Mouse (Mus musculus): ENCODE measurements around the gene Polr3g.
"Not testable (repeated sequence)": the region's sequence is repeated elsewhere in the genome, so short reads cannot be mapped to it uniquely, and the experiment has no call there.

Polr3g gene

DNA sequence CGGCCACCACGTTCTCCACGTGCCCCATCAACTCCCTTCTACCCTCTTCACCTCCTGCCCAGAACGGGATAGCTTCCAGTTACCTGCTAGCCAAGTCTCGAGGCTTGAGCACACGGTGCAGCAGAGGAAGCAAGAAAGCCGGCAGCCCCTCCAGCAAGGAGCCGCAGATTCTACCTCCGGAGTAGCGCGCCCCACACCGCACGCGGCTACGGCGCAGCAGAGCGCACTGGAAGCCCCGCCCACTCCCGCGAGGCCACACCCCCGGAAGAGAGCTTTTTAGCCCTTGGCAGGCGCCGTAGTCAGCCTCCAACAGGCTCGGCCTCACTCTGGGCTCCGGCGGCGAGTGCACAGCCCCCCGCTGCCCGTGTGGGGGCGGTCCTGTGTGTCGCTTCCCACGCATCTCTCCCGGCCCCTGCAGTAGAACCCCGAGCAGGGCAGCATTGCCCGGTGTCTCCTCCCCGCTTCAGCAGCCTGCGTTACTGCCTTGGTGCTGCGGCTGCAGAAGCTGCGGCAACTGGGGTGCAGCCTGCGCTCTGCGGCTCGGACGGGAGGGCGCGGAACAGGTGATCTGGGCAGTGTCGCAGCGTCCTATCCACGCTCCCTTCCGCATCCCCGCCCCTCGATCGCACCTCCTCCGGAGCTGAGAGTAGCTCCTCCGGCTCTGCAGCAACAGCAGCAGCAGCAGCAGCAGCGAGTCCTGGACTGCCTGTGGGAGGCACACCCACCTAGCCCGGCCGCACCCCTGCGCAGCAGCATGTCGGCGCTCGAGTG lies at the start of gene Polr3g, which contains the start of gene Mblac2:
Gene Polr3g, minus strand, starts transcription at position 239 of the 771 bp plus-strand sequence.
Gene Mblac2, plus strand, starts transcription at position 567 of the 771 bp plus-strand sequence.
- in situ Hi-C loops (cut with MboI, MseI): no loop called here

DNA sequence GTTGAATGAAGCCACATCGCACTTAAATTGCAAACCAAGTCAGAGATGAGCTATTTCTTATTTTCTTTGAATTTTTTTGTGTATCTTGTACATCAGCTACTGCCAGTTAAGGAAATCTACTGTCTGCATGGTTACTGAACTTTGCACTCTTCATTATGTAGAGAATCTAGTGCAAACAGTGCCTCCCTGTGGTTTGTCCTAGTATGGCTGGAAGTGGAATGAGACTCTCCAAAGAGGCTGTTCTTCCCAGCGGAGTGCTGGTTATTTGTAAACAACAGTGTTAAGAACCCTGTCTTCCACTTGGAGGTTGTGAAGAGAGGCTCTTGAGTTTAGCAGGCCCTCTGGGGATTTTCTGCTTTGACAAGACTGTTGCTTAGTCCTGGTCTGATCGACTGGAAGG lies 49.6 kb upstream of the Polr3g start:
- in situ Hi-C loops (cut with MboI, MseI): loop anchor here (5.0 kb wide), 1 partner anchor 323 kb away; no protein-coding TSS in a partner anchor

DNA sequence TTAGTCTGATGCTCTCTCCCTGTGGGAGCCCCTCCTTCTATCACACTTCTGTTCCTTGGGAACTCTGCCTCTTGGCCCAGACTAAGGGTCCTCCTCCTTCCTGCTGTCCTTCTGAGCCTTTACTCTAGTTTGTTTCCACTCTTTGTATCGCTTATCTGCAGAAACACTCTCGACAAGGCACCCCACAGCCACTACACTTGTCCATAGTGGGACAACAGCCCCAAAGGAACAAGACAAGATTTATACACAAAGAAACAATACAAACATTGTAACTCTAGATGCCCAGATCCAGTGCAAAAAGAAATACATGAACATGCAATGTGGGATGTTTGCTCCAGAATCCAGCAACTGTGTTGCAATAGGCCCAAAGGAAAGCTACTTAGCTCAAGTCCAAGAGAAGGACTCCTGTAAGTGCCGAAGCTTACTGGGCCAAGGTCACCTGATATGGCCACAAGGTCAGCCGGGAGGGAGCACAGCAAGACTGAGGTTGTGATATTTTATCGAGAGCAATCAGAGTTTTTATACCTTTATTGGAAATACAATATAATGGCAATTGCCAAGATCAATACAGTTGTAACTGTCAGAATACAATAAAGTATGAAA lies 46.3 kb upstream of the Polr3g start:
- in situ Hi-C loops (cut with MboI, MseI): no loop called here

DNA sequence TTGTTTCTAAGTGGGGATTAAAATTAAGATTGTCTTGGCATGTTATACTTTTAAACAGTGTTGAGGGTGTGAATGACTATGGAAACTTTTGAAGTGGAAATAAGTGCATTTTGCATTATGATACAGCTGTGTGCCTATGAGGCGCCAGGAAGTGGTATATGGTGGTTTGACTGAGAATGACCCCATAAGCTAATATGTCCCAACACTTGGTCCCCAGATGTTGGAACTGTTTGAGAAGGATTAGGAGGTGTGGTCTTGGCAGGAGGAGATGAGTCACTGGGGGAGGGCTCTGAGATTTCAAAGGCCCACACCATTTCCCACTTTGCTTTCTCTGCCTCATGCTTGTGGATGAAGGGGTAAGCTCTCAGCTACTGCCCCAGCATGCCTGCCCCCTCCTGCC lies 44.5 kb upstream of the Polr3g start:
- in situ Hi-C loops (cut with MboI, MseI): no loop called here

DNA sequence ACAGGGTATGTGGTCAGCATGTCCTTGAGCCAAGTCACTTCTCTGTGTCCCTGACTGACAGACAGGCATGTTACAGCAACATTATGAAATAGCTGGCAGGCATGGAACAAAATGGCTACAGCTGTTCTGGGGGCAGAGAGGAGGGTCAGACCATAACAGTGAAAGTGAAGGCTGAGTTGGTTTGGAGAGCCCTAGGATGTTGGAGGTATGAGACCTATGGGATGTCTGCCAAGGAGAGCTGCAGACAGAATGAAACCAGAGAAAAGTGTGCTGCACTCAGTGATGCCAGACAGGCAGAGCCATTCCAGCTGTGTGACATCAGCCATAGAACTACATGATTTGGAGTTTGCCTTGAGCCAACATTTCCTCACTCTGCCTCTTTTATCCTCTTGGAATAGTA lies 44.1 kb upstream of the Polr3g start:
- in situ Hi-C loops (cut with MboI, MseI): no loop called here

DNA sequence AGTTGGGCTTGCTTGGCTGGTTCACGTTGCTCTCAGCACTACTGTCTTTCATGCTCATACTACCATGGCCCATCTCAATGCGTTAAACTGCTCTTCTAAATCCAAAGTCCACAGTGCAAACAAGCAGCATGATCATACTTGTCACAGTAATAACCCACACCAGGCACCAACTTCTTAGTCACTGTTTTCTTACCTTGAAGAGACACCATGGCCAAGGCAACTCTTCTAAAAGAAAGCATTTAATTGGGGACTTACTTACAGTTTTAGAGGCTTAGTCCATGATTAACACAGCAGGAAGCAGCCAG lies 33.2 kb upstream of the Polr3g start:
- in situ Hi-C loops (cut with MboI, MseI): no loop called here

DNA sequence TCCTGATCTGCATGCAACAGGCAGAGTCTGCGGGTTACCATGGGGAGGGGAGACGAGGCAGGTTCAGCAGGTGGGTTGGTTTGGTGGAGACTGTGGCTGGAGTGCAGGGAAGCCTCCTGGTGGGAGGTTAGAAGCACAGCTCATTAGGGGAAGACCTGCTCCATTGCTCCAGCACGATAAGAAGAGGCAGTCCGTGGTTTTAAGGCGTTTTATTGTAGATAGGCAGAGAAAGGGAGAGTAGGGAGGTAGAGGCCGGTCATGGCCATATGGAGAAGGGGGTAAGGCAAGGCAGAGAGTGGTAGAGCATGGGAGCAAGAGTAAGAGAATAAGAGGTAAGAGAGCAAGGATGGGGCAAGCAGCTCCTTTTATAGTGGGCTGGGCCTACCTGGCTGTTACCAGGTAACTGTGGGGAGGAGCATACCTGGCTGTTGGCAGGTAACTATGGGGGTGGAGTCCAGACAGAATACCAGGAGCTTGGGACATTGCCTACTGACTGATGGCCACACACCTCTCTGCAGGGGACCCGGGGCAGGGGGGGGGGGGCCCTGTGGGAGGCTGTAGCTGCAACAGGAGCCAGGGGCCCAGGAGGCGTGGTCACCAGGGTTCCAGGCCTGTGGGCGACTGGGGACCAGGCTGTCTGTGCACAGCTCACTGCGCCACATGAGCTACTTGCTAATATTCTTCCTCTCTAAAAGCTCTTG lies 32.7 kb upstream of the Polr3g start:
- in situ Hi-C loops (cut with MboI, MseI): no loop called here

DNA sequence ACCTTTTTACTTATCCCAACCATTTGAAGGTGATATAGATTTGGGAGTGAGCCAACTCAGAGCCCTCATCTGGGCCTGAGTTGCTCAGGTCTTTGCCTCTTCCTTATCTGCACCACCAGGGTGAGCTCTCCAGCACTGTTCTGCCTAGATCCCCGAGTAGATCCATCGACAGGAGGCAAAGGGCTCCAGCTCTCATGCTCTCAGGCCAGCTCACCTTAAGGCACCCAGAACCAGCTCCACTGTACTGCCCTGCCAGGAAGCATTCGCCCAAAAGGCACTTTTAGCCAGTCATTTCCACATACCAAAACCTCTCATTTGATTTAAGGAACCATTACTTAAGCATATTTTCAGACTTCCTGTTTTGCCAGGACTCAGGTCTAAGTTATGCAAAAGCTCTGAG lies 30.1 kb upstream of the Polr3g start:
- in situ Hi-C loops (cut with MboI, MseI): no loop called here

DNA sequence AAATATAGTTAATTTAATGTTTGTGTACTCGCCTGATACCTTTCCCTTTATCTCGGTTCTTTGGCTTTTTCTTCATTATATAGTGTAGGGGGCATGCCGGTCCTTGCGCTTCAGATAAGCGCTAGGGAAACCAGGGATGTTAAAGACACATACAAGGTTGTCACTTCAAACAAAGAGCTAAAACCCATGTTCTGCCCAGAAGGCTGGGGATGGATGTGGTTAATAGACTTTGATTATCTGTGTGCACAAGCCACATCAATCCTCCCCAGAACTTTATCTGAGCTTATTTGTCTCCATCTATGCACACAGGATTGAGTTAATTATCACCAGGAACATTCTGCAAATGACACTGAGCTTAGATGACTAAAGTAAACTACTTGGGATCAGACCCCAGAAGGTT lies 25.8 kb upstream of the Polr3g start:
- in situ Hi-C loops (cut with MboI, MseI): no loop called here

DNA sequence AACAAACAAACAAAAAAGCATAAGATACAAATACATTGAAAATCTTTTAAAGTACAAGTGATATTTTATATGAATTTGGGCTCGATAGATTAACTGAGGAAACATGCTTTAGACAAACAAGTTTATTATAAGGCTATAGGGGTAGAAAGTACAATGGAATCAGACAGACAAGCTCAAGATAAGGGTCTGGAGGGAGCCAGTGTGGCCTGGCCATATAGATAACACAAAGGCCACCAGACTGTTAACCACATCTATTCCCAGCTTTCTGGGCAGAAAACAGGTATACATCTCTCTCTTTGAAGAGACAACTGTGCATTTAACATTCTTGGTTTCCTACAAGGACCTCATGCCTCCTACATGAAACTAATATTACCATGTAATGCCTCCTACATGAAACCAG lies 19.5 kb upstream of the Polr3g start:
- in situ Hi-C loops (cut with MboI, MseI): no loop called here

DNA sequence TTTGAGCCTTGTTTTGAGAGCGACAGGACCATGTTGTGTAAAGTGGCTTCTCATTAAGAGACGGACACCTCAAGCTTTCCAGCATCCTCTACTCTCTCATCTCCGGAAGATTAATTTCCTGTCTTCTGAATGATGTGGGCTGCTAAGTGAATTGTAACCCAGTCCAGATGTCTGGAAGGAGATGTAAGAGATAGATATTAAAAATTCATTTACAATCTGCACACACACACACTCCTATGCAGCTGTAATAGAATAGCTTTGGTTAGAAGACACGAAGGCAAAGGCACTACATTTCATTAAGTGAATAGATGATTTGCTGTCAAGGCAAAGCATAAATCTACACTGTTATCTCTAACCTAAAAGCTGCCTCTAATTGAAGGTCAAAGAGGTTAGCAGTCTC lies 18.3 kb upstream of the Polr3g start:
- in situ Hi-C loops (cut with MboI, MseI): no loop called here

DNA sequence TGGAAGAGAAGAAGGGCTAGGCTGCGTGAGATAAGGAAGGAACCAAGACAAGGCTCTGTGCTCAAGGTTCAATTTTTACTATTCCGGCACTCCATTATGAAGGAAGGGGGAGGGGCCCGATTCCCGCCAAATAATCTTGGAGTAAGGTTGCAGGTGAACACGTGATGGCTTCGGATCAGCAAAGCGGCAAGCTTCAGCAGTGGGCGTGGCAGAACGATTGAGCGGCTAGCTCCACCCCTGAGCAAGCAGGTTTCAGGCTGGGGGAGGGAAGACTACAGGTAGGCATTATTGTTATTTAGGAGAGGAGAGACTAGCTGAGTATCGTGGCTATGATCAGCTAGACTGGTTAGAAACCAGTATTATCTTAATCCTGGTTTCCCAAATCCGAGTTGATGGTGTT lies 17.3 kb upstream of the Polr3g start:
- in situ Hi-C loops (cut with MboI, MseI): not testable (repeated sequence)

DNA sequence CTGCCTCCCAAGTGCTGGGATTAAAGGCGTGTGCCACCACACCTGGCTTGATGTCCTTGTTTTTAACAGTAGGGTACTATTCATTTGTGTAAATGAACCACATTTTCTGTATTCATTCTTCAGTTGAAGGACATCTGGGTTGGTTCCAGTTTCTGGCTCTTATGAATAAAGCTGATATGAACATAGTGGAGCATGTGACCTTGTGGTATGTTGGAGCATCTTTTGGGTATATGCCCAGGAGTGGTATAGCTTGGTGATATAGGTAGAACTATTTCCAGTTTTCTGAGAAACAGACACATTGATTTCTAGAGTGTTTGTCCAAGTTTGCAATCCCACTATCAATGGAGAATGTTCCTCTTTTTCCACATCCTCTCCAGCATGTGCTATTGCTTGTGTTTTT lies 3.1 kb upstream of the Polr3g start:
- in situ Hi-C loops (cut with MboI, MseI): no loop called here

DNA sequence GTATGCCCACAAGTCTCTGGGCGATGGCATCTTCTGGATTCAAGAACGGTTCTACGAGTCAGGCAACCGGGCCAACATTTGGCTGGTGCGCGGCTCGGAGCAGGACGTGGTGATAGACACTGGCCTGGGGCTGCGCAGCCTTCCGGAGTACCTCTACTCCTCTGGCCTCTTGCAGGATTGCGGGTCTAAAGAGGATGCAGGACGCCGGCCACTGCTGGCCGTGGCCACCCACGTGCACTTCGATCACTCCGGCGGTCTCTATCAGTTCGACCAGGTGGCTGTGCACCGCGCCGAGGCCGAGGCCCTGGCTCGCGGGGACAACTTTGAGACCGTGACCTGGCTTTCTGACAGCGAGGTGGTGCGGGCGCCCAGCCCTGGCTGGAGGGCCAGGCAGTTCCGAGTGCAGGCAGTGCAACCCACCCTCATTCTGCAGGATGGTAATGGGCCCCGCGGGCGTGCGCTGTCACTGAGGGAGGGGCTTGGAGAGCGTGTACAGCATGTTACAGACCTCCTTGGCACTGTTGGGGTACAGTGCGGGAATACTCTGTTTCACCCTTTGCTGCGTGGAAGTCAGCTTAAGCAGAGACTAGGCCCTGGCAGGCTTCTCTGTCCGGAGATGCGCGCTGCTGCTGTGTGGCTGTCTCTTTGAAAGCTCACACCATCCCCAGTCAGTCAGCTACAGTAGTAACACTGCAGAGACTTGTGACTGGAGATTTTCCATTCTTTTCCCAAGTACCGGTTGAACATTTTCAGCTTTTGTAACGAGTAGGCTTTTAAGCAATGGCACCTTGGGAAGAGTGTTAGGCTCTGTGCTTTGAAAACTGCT lies 946 bp upstream of the Polr3g start:
- in situ Hi-C loops (cut with MboI, MseI): no loop called here

DNA sequence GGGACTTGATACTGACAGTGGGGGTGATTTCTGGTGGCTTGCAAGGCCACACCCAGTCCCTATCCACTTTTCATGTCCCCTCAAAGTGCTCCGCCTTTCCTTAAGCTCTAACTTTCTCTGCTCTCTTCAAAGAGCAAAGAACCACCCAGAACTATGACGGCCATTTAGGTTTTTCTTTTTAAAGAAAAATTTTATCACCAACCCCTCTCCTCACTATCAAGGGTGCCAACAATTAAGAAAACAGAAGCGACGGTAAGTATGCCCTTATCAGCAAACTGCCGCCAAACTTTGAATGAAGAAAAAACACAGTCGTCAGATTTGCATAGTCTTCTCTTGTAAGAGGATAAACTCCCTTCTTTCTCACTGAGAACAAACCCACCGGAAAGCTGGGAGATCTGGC lies 547 bp downstream of the Polr3g start:
- in situ Hi-C loops (cut with MboI, MseI): no loop called here

DNA sequence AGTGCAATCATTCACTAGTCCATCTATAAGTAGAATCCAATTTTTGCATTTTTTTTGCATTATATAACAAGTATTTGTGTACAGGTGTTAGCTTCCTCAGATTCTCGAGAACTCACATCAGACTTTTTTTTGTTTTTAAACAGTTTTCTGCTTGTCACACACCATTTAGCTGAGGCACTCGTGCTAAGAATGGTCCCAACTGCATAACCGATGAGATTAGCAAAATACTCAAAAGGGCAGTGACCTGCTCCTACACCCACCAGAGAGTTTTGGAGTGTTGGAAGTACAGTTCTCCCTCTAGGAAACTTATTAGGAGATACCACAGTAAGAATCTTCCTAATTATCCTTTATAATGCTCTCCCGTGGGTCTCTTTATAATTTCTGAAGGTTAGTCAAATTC lies 1.0 kb downstream of the Polr3g start:
- in situ Hi-C loops (cut with MboI, MseI): no loop called here

DNA sequence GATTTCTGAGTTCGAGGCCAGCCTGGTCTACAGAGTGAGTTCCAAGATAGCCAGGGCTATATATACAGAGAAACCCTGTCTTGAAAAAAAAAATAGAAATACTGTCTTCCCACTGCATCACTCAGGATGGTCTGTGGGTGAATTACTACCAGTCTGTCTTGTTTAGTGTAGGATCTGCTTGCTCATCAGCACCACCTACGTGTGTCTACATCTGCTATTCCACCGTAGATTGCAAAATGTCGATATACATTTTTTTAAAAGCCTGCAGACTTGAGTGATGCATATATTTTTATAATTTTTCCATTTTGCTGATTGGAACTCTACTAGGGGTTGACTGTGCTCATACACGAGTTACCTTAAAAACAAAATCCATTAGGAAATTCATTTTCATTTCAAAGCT lies 4.5 kb downstream of the Polr3g start:
- in situ Hi-C loops (cut with MboI, MseI): no loop called here

DNA sequence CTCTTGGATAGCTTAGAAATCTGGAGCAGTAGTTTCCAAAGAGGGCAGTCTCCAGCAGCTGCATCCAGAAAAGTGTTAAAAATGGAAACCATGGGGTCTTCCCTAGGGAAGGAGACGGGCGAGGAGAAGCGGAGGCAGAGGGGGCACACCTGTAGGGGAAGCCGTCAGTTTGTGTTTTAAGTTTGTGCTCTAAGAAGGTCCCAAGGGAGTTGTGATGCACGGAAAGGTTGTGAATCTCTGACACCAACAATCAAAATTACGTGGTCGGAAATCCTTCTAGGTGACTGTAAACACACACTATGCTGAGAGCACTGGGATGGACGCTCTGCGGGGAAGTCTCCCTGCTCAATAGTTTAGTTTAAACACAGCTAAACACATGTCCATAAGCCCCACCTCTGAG lies 7.2 kb downstream of the Polr3g start:
- in situ Hi-C loops (cut with MboI, MseI): no loop called here

DNA sequence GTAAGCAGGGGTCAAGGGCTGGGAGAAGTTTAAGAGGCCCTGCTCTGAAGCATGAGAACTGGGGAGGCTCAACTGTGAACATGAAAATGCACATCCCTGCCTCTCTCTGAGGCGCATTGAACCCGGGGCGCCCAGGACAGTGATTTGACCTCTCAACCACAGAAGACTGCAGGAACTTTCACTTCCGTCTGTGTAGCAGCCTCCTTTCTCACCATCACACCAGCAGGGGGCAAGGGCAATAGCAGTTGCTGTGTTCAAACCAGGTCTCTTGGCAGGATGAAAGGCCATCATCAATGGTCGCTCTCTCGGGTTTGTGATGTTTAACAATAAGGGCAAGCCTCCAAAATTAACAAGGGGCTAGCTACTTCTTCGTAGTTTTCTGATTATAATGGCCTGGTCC lies 7.7 kb downstream of the Polr3g start:
- in situ Hi-C loops (cut with MboI, MseI): no loop called here

DNA sequence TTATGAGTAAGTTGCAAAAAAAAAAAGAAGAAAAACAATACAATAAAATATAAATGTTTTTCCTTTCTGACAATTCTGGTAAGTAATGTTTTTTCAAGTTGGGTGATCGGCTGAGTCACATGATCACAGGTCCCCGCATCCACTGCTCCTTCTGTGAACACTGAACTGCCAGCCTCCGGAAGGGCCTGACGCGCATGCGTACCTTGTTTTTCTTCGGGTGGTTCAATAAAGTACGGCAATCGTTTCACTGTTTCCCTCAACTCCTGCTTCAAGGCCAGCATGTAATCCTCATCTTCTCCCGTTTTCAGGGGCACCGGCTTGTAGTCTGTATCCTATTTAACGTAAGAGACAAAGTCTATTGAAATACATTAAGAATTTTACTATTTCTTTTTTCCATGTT lies 16.4 kb downstream of the Polr3g start:
- in situ Hi-C loops (cut with MboI, MseI): no loop called here

DNA sequence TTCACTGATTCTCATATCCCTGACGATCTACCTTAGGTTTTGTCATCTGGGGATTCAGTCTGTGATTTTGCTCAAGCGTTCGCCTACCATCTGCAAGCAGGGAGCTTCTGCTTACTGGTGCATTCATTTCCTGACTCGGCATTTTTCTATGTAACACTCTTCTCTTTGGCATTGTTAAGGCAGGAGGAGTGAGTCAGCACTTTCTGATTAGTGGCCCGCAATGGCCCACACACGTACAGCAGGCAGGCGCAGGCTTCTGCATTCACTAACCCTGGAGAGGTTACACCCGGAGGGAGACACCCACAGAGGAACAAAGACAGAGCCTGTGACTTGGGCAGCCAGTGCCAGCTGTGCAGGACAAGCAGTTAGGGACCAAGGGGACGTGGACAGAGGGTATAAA lies 19.2 kb downstream of the Polr3g start:
- in situ Hi-C loops (cut with MboI, MseI): no loop called here

DNA sequence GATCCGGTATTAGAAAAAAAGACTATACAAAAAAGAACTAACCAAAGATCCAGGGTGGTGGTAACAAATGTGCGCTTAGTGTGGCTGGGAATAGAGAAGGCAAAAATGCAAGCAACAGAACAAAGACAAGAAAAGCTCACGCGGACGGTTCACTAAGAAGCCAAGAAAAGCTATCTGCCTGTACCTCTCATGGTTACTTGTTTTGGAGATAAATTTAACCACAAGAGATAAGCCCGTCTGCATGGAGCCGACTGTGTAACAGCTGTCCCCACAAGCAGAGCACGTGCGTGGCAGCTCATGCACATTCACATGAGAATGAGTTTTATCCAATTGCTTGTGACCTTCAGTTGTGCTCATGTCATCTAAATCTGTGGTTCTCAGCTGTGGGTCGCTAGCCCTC lies 20.3 kb downstream of the Polr3g start:
- in situ Hi-C loops (cut with MboI, MseI): no loop called here

Measured in T-helper 2 cell (primary cell).